Mouse (Mus musculus) frontal cortex, postnatal 36 days (tissue): Measurements from ENCODE around the gene Aarsd1.
"Not testable (repeated sequence)": the region's sequence is repeated elsewhere in the genome, so short reads cannot be mapped to it uniquely, and the experiment has no call there.

Source experiments
- DNase-seq, 2 experiments: peaks; one replicate each; pipeline ENCODE4 v3.0.0; 2022; ENCODE audit warnings: low spot score in 2 of 2

The Aarsd1 gene

GRCm38 (mm10) chr11:101378196-101378595 is 39.2 kb downstream of the Aarsd1 start:
- DNase-seq = not testable (repeated sequence)

- DNase-seq = no peak
Measured at GRCm38 (mm10) chr11:101374421-101374938, 42.9 kb downstream of the Aarsd1 start.

- DNase-seq = no peak
Measured at GRCm38 (mm10) chr11:101370141-101370540, 47.3 kb downstream of the Aarsd1 start.

- no peak for DNase-seq
Measured at GRCm38 (mm10) chr11:101367326-101367935, 50.0 kb downstream of the Aarsd1 start, which contains the start of gene G6pc. G6pc (plus strand) TSS chr11:101367561.

- no peak for DNase-seq
Measured at GRCm38 (mm10) chr11:101364531-101364931, 52.9 kb downstream of the Aarsd1 start.

GRCm38 (mm10) chr11:101360651-101361113 is 56.7 kb downstream of the Aarsd1 start:
- no peak for DNase-seq

- no peak for DNase-seq
Measured at GRCm38 (mm10) chr11:101359776-101360175, 57.6 kb downstream of the Aarsd1 start.

- no peak for DNase-seq
Measured at GRCm38 (mm10) chr11:101357505-101358182, 59.8 kb downstream of the Aarsd1 start.
